ENCODE assay signal across 12 mouse cellular contexts in the genomic region with DNA sequence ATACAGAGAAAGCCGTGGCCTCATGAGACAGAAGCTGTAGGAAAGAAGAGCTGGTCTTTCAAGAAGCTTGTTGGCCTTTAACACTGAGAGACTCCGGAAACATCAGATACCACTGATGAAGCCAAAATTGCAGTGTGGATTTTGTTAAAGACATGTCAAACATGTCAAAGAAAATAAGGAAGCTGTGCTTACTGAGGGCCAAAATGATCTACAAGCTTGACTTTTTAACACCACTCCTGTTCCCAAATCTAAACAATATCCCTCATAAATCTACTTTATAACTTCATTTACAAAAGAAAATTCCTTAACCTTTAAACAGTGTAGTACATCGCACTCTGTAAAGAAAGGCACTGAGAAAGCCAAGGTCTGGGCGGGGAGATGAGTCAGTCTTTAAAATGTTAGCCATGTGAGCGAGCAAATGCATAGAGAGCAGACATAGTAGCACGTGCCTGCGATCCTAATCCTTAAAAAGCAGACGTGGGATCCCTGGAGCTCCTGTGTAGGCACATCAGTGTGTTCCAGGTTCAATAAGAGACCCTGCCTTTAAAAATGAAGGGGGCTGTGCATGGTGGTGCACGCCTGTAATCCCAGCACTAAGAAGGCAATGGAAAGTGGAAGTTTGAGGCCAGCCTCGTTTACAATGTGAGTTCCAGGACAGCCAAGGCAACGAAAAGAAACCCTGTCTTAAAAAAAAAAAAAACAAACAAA.
A peak's percentile ranks its signal among the peaks of the same experiment; 100 is the strongest.
DNase-seq lines count a peak whose midpoint lies in the region; ATAC-seq and TF ChIP-seq lines count a peak whose summit lies in the region.
"Had no signal": no experiment of that assay in that cellular context is flagged by ENCODE, and none has a peak within 500 bp of the region (broad histone marks: within the 10 kb centered on the region; RNA-seq: fewer than 3 reads in every experiment).

No protein-coding gene starts in this region.

- H3K36me3 ChIP-seq in intestine, embryonic 14.5 days (ENCODE audit: control insufficient read depth, insufficient read depth, low read length), result no peaks in the 10 kb centered on the region
- no peaks in the 10 kb centered on the region for H3K36me3 ChIP-seq in intestine, postnatal 0 days (ENCODE audit: control insufficient read depth, insufficient read depth)
- H3K36me3 ChIP-seq in forebrain, embryonic 12.5 days (replicated peaks), result no peaks in the 10 kb centered on the region
- H3K36me3 ChIP-seq: hindbrain, embryonic 15.5 days; liver, embryonic 12.5 days; midbrain, embryonic 13.5 days had no signal

- no peak overlapping the region for H3K9ac ChIP-seq in intestine, embryonic 14.5 days (ENCODE audit: low read length)
- H3K9ac ChIP-seq in intestine, postnatal 0 days (ENCODE audit: low read depth, low read length), result no peak overlapping the region
- H3K9ac ChIP-seq in forebrain, embryonic 12.5 days, result no peak overlapping the region
- H3K9ac ChIP-seq: hindbrain, embryonic 15.5 days; liver, embryonic 12.5 days; midbrain, embryonic 13.5 days had no signal

- no peak for ATAC-seq in intestine, embryonic 14.5 days (replicated peaks; ENCODE audit: low FRiP score, low TSS enrichment, low read depth)
- ATAC-seq in intestine, postnatal 0 days, result no peak
- ATAC-seq in forebrain, embryonic 12.5 days (ENCODE audit: low FRiP score), result no peak
- ATAC-seq: liver, embryonic 12.5 days; midbrain, embryonic 13.5 days had no signal

- H3K4me3 ChIP-seq in intestine, embryonic 14.5 days (ENCODE audit: low read depth, low read length), result no peak overlapping the region
- H3K4me3 ChIP-seq in intestine, postnatal 0 days (ENCODE audit: low read depth, low read length), result no peak overlapping the region
- H3K4me3 ChIP-seq in forebrain, embryonic 12.5 days (replicated peaks), result no peak overlapping the region
- H3K4me3 ChIP-seq: hindbrain, embryonic 15.5 days; layer of hippocampus, adult 2 months; liver, embryonic 12.5 days; midbrain, embryonic 13.5 days had no signal

- peaks cover 9% of the 10 kb centered on the region; the same call in 1 of the 2 replicates for H3K9me3 ChIP-seq in intestine, embryonic 14.5 days (ENCODE audit: control insufficient read depth, low read length)
- H3K9me3 ChIP-seq in intestine, postnatal 0 days (ENCODE audit: control insufficient read depth), result no peaks in the 10 kb centered on the region
- H3K9me3 ChIP-seq in forebrain, embryonic 12.5 days, result 0 out of 2 replicates have a peak, but pooled peaks cover 5% of the 10 kb centered on the region
- H3K9me3 ChIP-seq: hindbrain, embryonic 15.5 days; liver, embryonic 12.5 days; midbrain, embryonic 13.5 days had no signal

- H3K27me3 ChIP-seq in intestine, embryonic 14.5 days (replicated peaks; ENCODE audit: control insufficient read depth, insufficient read depth, low read length), result no peaks in the 10 kb centered on the region
- H3K27me3 ChIP-seq in intestine, postnatal 0 days (replicated peaks; ENCODE audit: control insufficient read depth, insufficient read depth, low read length), result no peaks in the 10 kb centered on the region
- H3K27me3 ChIP-seq in forebrain, embryonic 12.5 days, result no peaks in the 10 kb centered on the region
- H3K27me3 ChIP-seq: hindbrain, embryonic 15.5 days; liver, embryonic 12.5 days; midbrain, embryonic 13.5 days had no signal

- H3K4me2 ChIP-seq in intestine, embryonic 14.5 days (ENCODE audit: low read length), result no peak overlapping the region
- no peak overlapping the region for H3K4me2 ChIP-seq in intestine, postnatal 0 days (replicated peaks; ENCODE audit: low read depth)
- H3K4me2 ChIP-seq in forebrain, embryonic 12.5 days, result no peak overlapping the region
- H3K4me2 ChIP-seq: hindbrain, embryonic 15.5 days; liver, embryonic 12.5 days; midbrain, embryonic 13.5 days had no signal

- WGBS in intestine, embryonic 14.5 days, result 44% methylated on average over 11 of the region's 11 CpGs
- 59% methylated on average over 11 of the region's 11 CpGs for WGBS in intestine, postnatal 0 days
- 96% methylated on average over 11 of the region's 11 CpGs for WGBS in forebrain, embryonic 12.5 days

- no peak for TF ChIP-seq CTCF in intestine, postnatal 0 days (IDR thresholded peaks at IDR 0.05; ENCODE audit: low read depth)

- peak overlapping the region; percentile 62; the same call in 1 of the 2 replicates for H3K27ac ChIP-seq in intestine, embryonic 14.5 days (ENCODE audit: low read depth)
- no peak overlapping the region for H3K27ac ChIP-seq in intestine, postnatal 0 days (ENCODE audit: low read depth, low read length)
- no peak overlapping the region for H3K27ac ChIP-seq in forebrain, embryonic 12.5 days
- H3K27ac ChIP-seq: hindbrain, embryonic 15.5 days; layer of hippocampus, adult 2 months; liver, embryonic 12.5 days; midbrain, embryonic 13.5 days had no signal

- H3K4me1 ChIP-seq in intestine, embryonic 14.5 days (replicated peaks; ENCODE audit: control insufficient read depth, insufficient read depth, low read length), result 0 out of 2 replicates have a peak, but pooled peaks cover 6% of the 10 kb centered on the region
- H3K4me1 ChIP-seq in intestine, postnatal 0 days (replicated peaks; ENCODE audit: control insufficient read depth, insufficient read depth, low read length), result no peaks in the 10 kb centered on the region
- no peaks in the 10 kb centered on the region for H3K4me1 ChIP-seq in forebrain, embryonic 12.5 days
- H3K4me1 ChIP-seq: hindbrain, embryonic 15.5 days; liver, embryonic 12.5 days; midbrain, embryonic 13.5 days had no signal

- DNase-seq in intestine, embryonic 14.5 days (ENCODE audit: low spot score), result no peak
- DNase-seq in 3T3-L1 (ENCODE audit: low read depth, low spot score), result peak; percentile 60
- DNase-seq in adrenal gland, postnatal 36 days, result peak; percentile 33 to 40
- peak; percentile 33 to 47 for DNase-seq in kidney, postnatal 4 days
- DNase-seq in spleen, postnatal 4 days (ENCODE audit: low spot score in 2 of 2), result no peak
- DNase-seq: lung, postnatal 14 days had no signal

Comparison
In these comparisons a context has a peak if more than half of its experiments do, and no peak if none do; other contexts are left out.
1. DNase-seq: peak in 3T3-L1 (single experiment), adrenal gland, postnatal 36 days (2 of 2) and kidney, postnatal 4 days (2 of 2); none in intestine, embryonic 14.5 days (single experiment) and spleen, postnatal 4 days (0 of 2).